Mouse (Mus musculus) stomach, embryonic 15.5 days (tissue): Measurements from ENCODE around the gene Reck. TPM values are rescaled to one million over a fixed set of nuclear protein-coding genes. Genes with fewer than 3 reads are reported as not detected.

Source experiments
- ATAC-seq: fragments of 200-750 bp; cut with Nextera tagmentation; 2 replicates; pipeline ENCODE4 v1.8.0; 2017; ENCODE audit warnings: low read depth, moderate number of reproducible peaks, moderate TSS enrichment; ENCODE audit not compliant: insufficient read depth, low FRiP score
- H3K27ac ChIP-seq: fragments of 300-500 bp; sonication (generic); 2 replicates; pipeline ENCODE4 v1.5.1; 2015; ENCODE audit warnings: mild to moderate bottlenecking, inconsistent platforms
- H3K27me3 ChIP-seq: fragments of 300-500 bp; sonication (generic); replicated peaks from 2 replicates; pipeline ENCODE4 v1.6.1; 2015; ENCODE audit warnings: inconsistent platforms
- H3K36me3 ChIP-seq: fragments of 300-500 bp; sonication (generic); 2 replicates; pipeline ENCODE4 v1.6.1; 2015; ENCODE audit warnings: inconsistent platforms
- H3K4me1 ChIP-seq: fragments of 300-500 bp; sonication (generic); 2 replicates; pipeline ENCODE4 v1.6.1; 2015; ENCODE audit warnings: inconsistent platforms
- H3K4me2 ChIP-seq: fragments of 300-500 bp; sonication (generic); 2 replicates; pipeline ENCODE4 v1.6.1; 2015; ENCODE audit warnings: mild to moderate bottlenecking, inconsistent platforms
- H3K4me3 ChIP-seq: fragments of 300-500 bp; sonication (generic); replicated peaks from 2 replicates; pipeline ENCODE4 v1.5.1; 2015; ENCODE audit warnings: inconsistent platforms
- H3K9ac ChIP-seq: fragments of 300-500 bp; sonication (generic); 2 replicates; pipeline ENCODE4 v1.6.1; 2015; ENCODE audit warnings: inconsistent platforms
- H3K9me3 ChIP-seq: fragments of 300-500 bp; sonication (generic); 2 replicates; pipeline ENCODE4 v1.6.1; 2016; ENCODE audit warnings: inconsistent platforms
- WGBS: fragments of 180-500 bp; shearing (Covaris S2); methylation state at CpG from one replicate; pipeline ENCODE4 v1.1.7; 2015; 5-methylcytosine and 5-hydroxymethylcytosine counted together
- polyA plus RNA-seq: library from polyadenylated mRNA; unstranded; fragments of >200 nt; fragmentation: Nextera tagmentation; extraction: Ambion mirVana; gene quantifications from 2 replicates; pipeline ENCODE4 v1.2.1, GENCODE M21; 2015

Reck gene
- polyA plus RNA-seq, 1 experiment from 2014 or later: 21.8 TPM

DNA sequence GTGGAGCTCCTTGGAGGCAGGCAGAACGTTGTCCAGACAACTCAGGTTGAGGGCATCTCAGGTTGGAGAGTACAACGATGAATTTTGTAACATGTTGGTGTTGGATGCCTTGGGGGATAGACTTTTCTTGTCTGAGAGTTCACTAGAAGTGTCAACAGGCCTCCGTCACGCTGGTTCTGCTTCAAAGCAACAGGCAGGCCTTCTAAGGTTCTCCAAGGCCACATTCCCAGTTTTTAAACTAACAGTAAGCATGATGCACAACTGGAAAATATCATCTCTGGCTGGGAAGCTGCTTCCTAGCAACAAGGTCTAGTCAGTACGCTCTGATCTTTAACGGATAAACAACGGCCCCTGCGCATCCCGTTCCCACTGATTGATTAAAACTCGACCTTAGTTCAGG lies 5.5 kb upstream of the Reck start:
- no peak overlapping the region for H3K9ac ChIP-seq
- no peak overlapping the region for H3K4me3 ChIP-seq
- H3K27ac ChIP-seq: no peak overlapping the region
- no peaks in the 10 kb centered on the region for H3K27me3 ChIP-seq
- WGBS: 74% methylated on average over 10 of the region's 10 CpGs
- H3K4me2 ChIP-seq: no peak overlapping the region
- no peaks in the 10 kb centered on the region for H3K9me3 ChIP-seq
- H3K4me1 ChIP-seq: no peaks in the 10 kb centered on the region
- H3K36me3 ChIP-seq: no peaks in the 10 kb centered on the region
- no peak for ATAC-seq

DNA sequence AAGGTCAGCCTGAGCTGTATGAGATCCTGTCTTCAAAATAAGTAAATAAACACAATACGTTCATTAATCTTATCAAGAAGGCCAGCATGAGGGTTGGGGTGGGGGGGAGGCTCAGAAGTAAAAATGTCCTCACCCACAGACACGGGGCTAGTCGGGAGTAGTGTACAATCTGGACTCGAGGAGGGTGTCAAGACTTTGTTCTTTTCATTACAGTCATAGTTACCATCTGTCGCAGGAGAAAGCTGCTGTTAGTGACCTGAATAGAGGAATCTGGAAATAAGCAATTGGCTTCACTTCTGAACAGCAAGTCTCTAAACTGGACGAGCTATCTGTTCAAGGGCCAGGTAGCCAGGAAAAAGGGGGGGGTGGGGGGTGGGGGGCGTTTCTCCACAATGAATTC lies 829 bp upstream of the Reck start:
- Histone ChIP-seq H3K27me3 (no peaks in the 10 kb centered on the region), H3K27ac (no peak overlapping the region), H3K4me3 (no peak overlapping the region), H3K4me1 (peaks cover 10% of the 10 kb centered on the region), H3K9ac (no peak overlapping the region), H3K4me2 (peak overlapping the region; percentile 90), H3K9me3 (no peaks in the 10 kb centered on the region), H3K36me3 (no peaks in the 10 kb centered on the region)
- WGBS: 24% methylated on average over 7 of the region's 7 CpGs
- ATAC-seq: no peak

DNA sequence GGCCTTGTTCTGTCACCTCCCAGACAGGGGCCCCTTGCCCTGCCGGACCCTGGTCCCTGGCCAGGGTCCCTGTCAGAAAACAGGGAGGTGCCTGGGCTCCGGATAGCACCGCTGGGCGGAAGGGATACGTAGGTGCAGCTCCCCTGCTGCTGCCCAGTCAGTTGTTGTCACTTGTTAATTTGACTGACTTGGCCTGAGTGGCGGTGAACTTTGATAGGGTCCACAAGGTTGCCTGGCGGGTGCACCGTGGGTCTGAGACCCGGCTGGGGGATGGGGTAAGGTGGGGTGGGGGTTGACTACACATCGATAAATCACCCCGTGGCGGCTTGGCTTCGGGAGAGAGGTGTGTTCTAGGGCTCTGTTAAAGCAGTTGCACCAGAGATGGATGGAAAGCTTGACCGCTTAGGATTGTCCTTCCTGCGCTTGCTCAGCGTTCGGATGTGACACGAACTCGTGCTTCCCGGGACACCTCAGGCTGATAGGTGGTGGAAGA lies 635 bp downstream of the Reck start:
- peak overlapping the region; percentile 85 for H3K4me3 ChIP-seq
- WGBS: under 1% methylated on average over 20 of the region's 20 CpGs
- ATAC-seq: peak; percentile 32; the same call in 1 of the 2 replicates
- H3K9me3 ChIP-seq: no peaks in the 10 kb centered on the region
- H3K9ac ChIP-seq: peak overlapping the region; percentile 71
- no peak overlapping the region; the same call in 1 of the 2 replicates for H3K27ac ChIP-seq
- H3K27me3 ChIP-seq: no peaks in the 10 kb centered on the region
- peak overlapping the region; percentile 90 for H3K4me2 ChIP-seq
- H3K36me3 ChIP-seq: no peaks in the 10 kb centered on the region
- peaks cover 10% of the 10 kb centered on the region for H3K4me1 ChIP-seq

DNA sequence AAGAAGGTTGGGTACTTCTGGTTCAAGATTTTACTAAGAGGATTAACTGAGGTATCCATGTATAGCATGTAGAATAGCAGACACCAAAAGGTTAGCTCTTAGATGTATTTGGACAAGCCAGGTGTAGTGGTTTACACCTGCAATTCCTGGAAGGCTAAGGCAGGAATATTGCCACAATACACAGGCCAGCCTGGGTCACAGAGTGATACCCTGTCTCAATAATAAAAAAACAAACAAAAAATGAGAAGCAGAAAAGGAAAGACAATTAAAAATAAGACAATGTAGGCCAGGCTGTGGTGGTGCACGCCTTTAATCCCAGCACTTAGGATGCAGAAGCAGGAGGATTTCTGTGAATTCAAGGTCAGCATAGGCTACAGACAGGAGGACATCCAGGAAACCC lies 1.9 kb downstream of the Reck start:
- Histone ChIP-seq H3K9me3 (no peaks in the 10 kb centered on the region), H3K36me3 (no peaks in the 10 kb centered on the region), H3K4me3 (no peak overlapping the region), H3K4me2 (no peak overlapping the region), H3K9ac (no peak overlapping the region), H3K27me3 (no peaks in the 10 kb centered on the region), H3K4me1 (peaks cover 10% of the 10 kb centered on the region), H3K27ac (no peak overlapping the region)
- WGBS: 86% methylated on average over 1 of the region's 1 CpGs
- no peak for ATAC-seq

DNA sequence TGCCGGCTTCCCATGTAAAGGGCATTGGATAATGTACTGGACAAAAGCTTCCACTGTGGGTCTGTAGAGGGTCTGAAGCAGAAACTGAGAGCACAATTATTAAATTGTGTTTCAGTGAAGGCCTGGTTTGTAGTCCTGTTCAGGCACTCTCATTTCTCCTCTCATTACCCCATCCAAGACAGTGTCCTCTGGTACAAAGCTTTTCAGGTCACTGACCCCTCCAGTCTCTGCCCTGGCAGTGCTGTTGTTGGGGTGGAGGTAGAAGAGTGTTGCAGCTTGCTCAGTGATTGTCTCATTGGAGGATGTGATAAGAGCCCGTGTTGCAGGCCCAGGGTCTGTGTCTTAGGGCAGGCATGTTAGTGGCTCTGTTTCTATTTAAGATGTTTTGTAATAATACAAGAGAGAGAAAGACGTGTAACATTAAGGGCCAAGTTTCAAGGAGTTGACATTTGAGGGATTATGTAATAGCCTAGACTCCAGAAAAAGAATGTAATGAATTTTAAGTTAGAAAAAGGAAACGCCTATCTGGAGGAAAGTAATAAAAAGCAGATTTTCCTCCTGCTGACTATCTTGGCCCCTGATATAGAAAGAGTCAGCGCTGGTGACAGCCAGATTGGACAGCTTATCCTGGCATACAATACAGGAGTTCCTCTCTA lies 2.9 kb downstream of the Reck start:
- no peak for ATAC-seq
- 31% methylated on average over 5 of the region's 5 CpGs for WGBS

DNA sequence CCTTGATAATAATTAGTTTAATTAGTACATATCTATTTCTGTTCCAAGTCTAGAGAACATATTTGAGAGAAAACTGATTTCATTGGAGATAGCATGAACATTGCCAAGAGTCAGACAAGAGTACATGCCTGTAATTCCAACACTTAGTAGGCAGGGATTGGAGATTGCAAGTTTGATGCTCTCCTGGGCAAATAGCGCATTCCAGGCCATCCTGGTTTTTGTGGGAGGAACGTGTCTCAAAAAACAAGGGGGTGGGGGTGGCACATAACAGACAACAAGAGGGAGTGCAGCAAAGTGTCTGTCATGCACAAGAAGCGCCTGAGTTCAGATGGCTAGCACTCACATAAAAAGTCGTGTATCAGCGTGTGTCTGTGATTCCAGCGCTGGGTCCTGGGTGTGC lies 4.2 kb downstream of the Reck start:
- WGBS: 78% methylated on average over 6 of the region's 6 CpGs

More for the DNA sequence above, 2.9 kb downstream of the Reck start:
- Histone ChIP-seq H3K27me3 (no peaks in the 10 kb centered on the region), H3K4me1 (peaks cover 10% of the 10 kb centered on the region), H3K4me2 (no peak overlapping the region), H3K4me3 (no peak overlapping the region), H3K27ac (0 out of 2 replicates have a peak overlapping the region, but pooled peaks have one; percentile 44), H3K36me3 (no peaks in the 10 kb centered on the region), H3K9ac (no peak overlapping the region), H3K9me3 (no peaks in the 10 kb centered on the region)

DNA sequence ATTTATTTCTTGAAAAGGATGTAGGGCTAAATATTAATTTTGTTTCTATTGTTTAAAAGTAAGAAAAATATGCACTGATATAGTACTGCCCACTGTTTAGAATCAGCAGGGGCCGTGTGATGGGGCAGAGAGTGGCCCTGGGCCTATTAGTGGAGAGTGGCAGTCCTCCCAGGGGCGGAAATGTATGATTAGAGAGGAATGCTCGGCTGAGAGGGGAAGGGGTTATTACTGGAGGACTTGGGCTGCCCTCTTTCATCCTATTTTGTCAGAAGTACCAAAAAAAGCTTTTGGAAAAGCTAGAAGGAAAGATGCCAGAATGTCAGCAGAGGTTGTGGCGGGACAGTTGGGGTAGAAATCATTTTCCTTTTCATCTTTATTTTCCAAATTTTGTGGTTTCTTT lies 8.9 kb downstream of the Reck start:
- Histone ChIP-seq H3K27ac (no peak overlapping the region), H3K9ac (no peak overlapping the region), H3K4me2 (no peak overlapping the region), H3K4me3 (no peak overlapping the region), H3K27me3 (no peaks in the 10 kb centered on the region), H3K4me1 (peaks cover 11% of the 10 kb centered on the region; the same call in 1 of the 2 replicates), H3K9me3 (no peaks in the 10 kb centered on the region), H3K36me3 (no peaks in the 10 kb centered on the region)
- WGBS: 39% methylated on average over 4 of the region's 4 CpGs
- ATAC-seq: no peak

More for the DNA sequence above, 4.2 kb downstream of the Reck start:
- Histone ChIP-seq H3K27ac (no peak overlapping the region), H3K4me3 (no peak overlapping the region), H3K36me3 (no peaks in the 10 kb centered on the region), H3K4me2 (no peak overlapping the region), H3K9me3 (no peaks in the 10 kb centered on the region), H3K4me1 (peaks cover 18% of the 10 kb centered on the region), H3K27me3 (no peaks in the 10 kb centered on the region), H3K9ac (no peak overlapping the region)
- no peak for ATAC-seq

DNA sequence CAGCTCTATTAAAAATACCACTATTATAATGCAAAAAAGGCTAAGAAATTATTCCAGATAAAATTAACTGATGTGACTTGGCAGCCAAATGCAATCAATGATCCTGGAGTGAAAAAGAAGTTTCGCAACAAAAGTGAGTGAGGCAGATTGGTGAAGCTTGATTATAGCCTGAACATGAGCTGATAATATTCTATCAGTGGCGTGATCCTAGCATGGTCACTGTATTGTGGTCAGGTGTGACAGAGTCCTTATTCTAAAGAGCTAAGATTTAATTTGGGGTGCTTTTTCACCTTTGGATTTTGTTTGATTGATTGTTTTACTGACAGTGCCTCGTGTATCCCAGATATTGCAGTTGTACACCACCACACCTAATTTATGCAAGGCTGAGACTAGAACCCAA lies 15.9 kb downstream of the Reck start:
- no peak for ATAC-seq
- Histone ChIP-seq H3K27ac (no peak overlapping the region), H3K9ac (no peak overlapping the region), H3K4me1 (no peaks in the 10 kb centered on the region), H3K36me3 (no peaks in the 10 kb centered on the region), H3K9me3 (no peaks in the 10 kb centered on the region), H3K4me2 (no peak overlapping the region), H3K27me3 (no peaks in the 10 kb centered on the region), H3K4me3 (no peak overlapping the region)
- 79% methylated on average over 3 of the region's 3 CpGs for WGBS

DNA sequence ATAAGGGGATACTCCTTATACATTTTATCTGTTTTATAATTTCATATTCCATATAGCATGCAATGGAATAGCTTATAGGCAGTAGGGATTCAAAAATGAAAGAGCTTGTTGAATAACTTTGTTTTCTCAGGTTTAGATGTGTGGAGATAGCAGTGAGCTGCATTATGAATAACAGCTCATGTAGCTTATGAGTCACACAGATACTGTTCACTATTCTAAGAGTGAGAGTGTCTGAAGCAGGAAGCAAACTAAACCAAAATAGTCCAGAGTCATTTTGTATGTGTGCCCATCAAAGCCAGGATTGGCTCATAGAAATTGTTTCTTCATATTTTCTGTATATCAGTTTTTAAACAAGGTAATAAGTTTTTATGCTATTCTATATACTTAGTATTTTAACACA lies 21.9 kb downstream of the Reck start:
- Histone ChIP-seq H3K27me3 (no peaks in the 10 kb centered on the region), H3K4me3 (no peak overlapping the region), H3K36me3 (no peaks in the 10 kb centered on the region), H3K9ac (no peak overlapping the region), H3K9me3 (no peaks in the 10 kb centered on the region), H3K4me2 (no peak overlapping the region), H3K4me1 (0 out of 2 replicates have a peak, but pooled peaks cover 6% of the 10 kb centered on the region), H3K27ac (no peak overlapping the region)
- ATAC-seq: no peak

DNA sequence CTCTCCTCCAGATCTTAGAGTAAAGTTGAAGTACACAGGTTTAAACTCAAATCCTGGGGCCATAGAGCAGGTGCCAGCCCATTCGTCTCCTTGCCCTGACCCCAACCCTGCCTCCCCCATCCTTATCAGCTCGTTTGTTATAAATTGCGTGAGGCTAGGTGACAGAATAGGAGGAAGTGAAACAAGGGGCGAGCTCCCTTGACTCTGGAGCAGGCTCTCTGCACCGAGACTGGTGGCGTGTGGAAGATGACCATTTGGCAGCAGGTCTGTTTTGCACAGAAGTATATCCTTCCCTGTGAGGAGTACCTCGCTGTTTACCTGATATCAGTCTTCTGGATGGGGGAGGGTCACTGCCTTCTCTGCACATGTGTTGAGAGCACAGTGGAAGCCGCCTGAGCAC lies 23.9 kb downstream of the Reck start:
- no peak overlapping the region for H3K27ac ChIP-seq
- 0 out of 2 replicates have a peak, but pooled peaks cover 6% of the 10 kb centered on the region for H3K4me1 ChIP-seq
- no peaks in the 10 kb centered on the region for H3K27me3 ChIP-seq
- WGBS: 30% methylated on average over 8 of the region's 8 CpGs
- H3K4me3 ChIP-seq: no peak overlapping the region
- ATAC-seq: no peak
- no peaks in the 10 kb centered on the region for H3K9me3 ChIP-seq
- no peak overlapping the region for H3K9ac ChIP-seq
- H3K4me2 ChIP-seq: no peak overlapping the region
- no peaks in the 10 kb centered on the region for H3K36me3 ChIP-seq

DNA sequence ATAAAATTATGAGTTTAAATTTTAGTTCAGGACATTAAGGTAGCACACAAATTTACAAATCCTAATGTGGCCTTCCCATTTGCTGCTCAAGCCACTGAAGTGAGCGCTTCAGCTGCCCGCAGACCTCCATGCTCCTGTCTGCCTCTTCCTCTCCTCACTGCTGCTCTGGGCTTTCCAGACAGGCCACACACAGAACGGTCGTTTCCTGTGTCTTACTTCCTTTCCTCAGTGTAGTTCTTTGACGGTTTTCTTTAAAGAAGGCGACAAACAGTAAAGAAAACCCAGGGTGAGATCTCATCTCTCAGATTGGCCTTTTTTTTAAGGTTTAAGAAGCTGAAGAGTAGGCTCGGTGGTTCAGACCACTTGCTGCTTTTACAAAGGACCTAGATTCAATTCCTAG lies 28.4 kb downstream of the Reck start:
- H3K36me3 ChIP-seq: no peaks in the 10 kb centered on the region
- H3K4me2 ChIP-seq: no peak overlapping the region
- no peak overlapping the region for H3K9ac ChIP-seq
- H3K27me3 ChIP-seq: no peaks in the 10 kb centered on the region
- 80% methylated on average over 7 of the region's 7 CpGs for WGBS
- H3K27ac ChIP-seq: no peak overlapping the region
- no peak for ATAC-seq
- H3K4me1 ChIP-seq: 0 out of 2 replicates have a peak, but pooled peaks cover 6% of the 10 kb centered on the region
- no peaks in the 10 kb centered on the region for H3K9me3 ChIP-seq
- H3K4me3 ChIP-seq: no peak overlapping the region

DNA sequence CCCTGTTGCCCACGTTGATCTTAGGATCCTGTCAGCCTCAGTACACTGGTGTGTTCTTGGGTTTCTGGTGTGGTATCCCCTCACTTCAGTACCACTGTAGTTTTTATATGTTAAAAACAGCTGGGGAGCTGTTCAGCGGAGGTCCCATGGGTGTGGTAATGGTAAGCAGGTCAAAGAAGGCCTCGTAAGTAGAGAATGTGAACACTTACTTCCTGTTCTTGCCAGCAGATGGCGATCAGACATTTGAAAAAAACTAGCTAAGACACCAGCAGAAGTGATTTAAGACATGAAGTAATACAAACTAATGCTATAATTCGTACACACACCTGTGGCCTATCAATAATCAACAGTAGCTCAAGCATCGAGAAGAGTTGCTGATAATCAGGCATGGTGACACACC lies 31.1 kb downstream of the Reck start:
- Histone ChIP-seq H3K4me3 (no peak overlapping the region), H3K4me2 (no peak overlapping the region), H3K9me3 (no peaks in the 10 kb centered on the region), H3K27ac (no peak overlapping the region), H3K9ac (no peak overlapping the region), H3K27me3 (no peaks in the 10 kb centered on the region), H3K36me3 (0 out of 2 replicates have a peak, but pooled peaks cover 3% of the 10 kb centered on the region), H3K4me1 (no peaks in the 10 kb centered on the region)
- no peak for ATAC-seq
- 23% methylated on average over 6 of the region's 6 CpGs for WGBS
